Mouse (Mus musculus): Measurements from ENCODE around the gene Prkn.

DNA sequence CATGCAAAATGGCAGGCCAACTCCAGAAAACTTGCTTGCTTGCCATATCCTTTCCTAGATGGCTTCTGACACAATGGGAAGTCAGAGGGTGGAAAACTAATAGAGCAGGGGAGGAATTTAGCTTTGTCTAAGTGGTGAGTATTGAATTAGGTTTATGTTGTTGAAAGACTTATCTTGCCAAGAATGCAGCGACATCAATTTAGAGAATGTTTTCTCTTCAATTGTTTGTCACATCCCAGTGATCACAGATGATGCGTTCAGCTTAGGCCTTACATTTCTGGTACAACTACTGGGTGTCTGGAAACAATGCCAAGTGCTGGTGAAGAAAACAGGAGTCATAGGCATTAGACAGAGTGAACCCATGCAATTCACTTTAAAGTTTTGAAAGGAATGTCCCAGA, 628.4 kb downstream of the Prkn start:
- TF ChIP-seq CTCF (IDR thresholded peaks at IDR 0.05; ENCODE audit: borderline replicate concordance, insufficient read depth, low read length) (no peak), POLR2A (IDR thresholded peaks at IDR 0.05; ENCODE audit: low read depth, low read length) (no peak)
